In genomic region chr3:97964878-97965353, GRCm38 (mm10) we compare ENCODE assay signal across 8 mouse cellular contexts. TPM values are rescaled to one million over a fixed set of nuclear protein-coding genes. Genes with fewer than 3 reads are reported as not detected.
A peak's percentile ranks its signal among the peaks of the same experiment; 100 is the strongest.
DNase-seq lines count a peak whose midpoint lies in the region; ATAC-seq and TF ChIP-seq lines count a peak whose summit lies in the region.

No protein-coding gene starts in this region.

- no peak for ATAC-seq in midbrain, embryonic 11.5 days (ENCODE audit: low FRiP score)

- no peaks in the 10 kb centered on the region for H3K9me3 ChIP-seq in midbrain, embryonic 11.5 days (ENCODE audit: control insufficient read depth, low read length)

- H3K4me2 ChIP-seq in midbrain, embryonic 11.5 days, result no peak overlapping the region

- no peaks in the 10 kb centered on the region for H3K27me3 ChIP-seq in midbrain, embryonic 11.5 days (ENCODE audit: control insufficient read depth, insufficient read depth, low read length)

- TF ChIP-seq CTCF in layer of hippocampus, adult 2 months (conservative IDR thresholded peaks at IDR 0.05), result no peak

- no peaks in the 10 kb centered on the region for H3K36me3 ChIP-seq in midbrain, embryonic 11.5 days (ENCODE audit: control insufficient read depth, insufficient read depth, low read length)

- peaks cover 2% of the 10 kb centered on the region; the same call in 1 of the 2 replicates for H3K4me1 ChIP-seq in midbrain, embryonic 11.5 days (ENCODE audit: control insufficient read depth, insufficient read depth, low read length)

- no peak overlapping the region for H3K27ac ChIP-seq in layer of hippocampus, adult 2 months
- H3K27ac ChIP-seq in midbrain, embryonic 11.5 days (ENCODE audit: low read depth, low read length), result no peak overlapping the region

- WGBS in midbrain, embryonic 11.5 days, result 86% methylated on average over 14 of the region's 14 CpGs

- DNase-seq in layer of hippocampus, adult 9-11 months, result peak; percentile 33
- no peak for DNase-seq in layer of hippocampus, adult 2 months (ENCODE audit: low spot score in 2 of 2)
- DNase-seq in adrenal gland, postnatal 10 days, result peak; percentile 20
- peak; percentile 39 for DNase-seq in gastrocnemius, postnatal 10 days
- peak; percentile 16 to 39 for DNase-seq in kidney, postnatal 36 days
- peak; percentile 52 for DNase-seq in skeletal muscle tissue, adult 2 months (ENCODE audit: low read depth, low spot score)
- DNase-seq in midbrain, embryonic 11.5 days (ENCODE audit: low spot score, missing footprints), result no peak
- no peak for DNase-seq in T-cell, adult 2 months (ENCODE audit: low spot score)

- H3K4me3 ChIP-seq in layer of hippocampus, adult 2 months, result no peak overlapping the region
- no peak overlapping the region for H3K4me3 ChIP-seq in midbrain, embryonic 11.5 days (ENCODE audit: low read depth, low read length)

- H3K9ac ChIP-seq in midbrain, embryonic 11.5 days (ENCODE audit: low read length), result no peak overlapping the region

RNA-seq across cellular contexts. Expression of gene Notch2, which starts 48.4 kb away (rescaled TPM):
- 10 to 100 TPM; 22.2 to 25.5 TPM for total RNA-seq in layer of hippocampus, adult 2 months (2021)
- 10 to 100 TPM; 37.0 to 48.5 TPM for total RNA-seq in adrenal gland, postnatal 10 days (2021)
- total RNA-seq in gastrocnemius, postnatal 10 days (2021), result 10 to 100 TPM; 32.0 to 42.1 TPM
- polyA plus RNA-seq in midbrain, embryonic 11.5 days (2014; fragmentation: Nextera tagmentation; extraction: Ambion mirVana), result 17.0 and 17.6 TPM in 2 replicates

Comparison
In these comparisons a context has a peak if more than half of its experiments do, and no peak if none do; other contexts are left out.
1. DNase-seq: peak in layer of hippocampus, adult 9-11 months (single experiment), adrenal gland, postnatal 10 days (single experiment), gastrocnemius, postnatal 10 days (single experiment), kidney, postnatal 36 days (2 of 2) and skeletal muscle tissue, adult 2 months (single experiment); none in layer of hippocampus, adult 2 months (0 of 2), midbrain, embryonic 11.5 days (single experiment) and T-cell, adult 2 months (single experiment).